Mouse (Mus musculus) forebrain, embryonic 12.5 days (tissue): ENCODE results near the gene Cirbp. TPM values are rescaled to one million over a fixed set of nuclear protein-coding genes. Genes with fewer than 3 reads are reported as not detected.

Experiments
- ATAC-seq: fragments of 200-750 bp; cut with Nextera tagmentation; 2 replicates; pipeline ENCODE4 v1.8.0; 2017; ENCODE audit warnings: moderate TSS enrichment; ENCODE audit not compliant: low FRiP score
- H3K27ac ChIP-seq: fragments of 300-500 bp; sonication (generic); 2 replicates; pipeline ENCODE4 v1.5.1; 2016; ENCODE audit warnings: mild to moderate bottlenecking
- H3K27me3 ChIP-seq: fragments of 300-500 bp; sonication (generic); 2 replicates; pipeline ENCODE4 v1.6.1; 2016; ENCODE audit warnings: mild to moderate bottlenecking
- H3K36me3 ChIP-seq: fragments of 300-500 bp; sonication (generic); replicated peaks from 2 replicates; pipeline ENCODE4 v1.6.1; 2016; ENCODE audit warnings: mild to moderate bottlenecking
- H3K4me1 ChIP-seq: fragments of 300-500 bp; sonication (generic); 2 replicates; pipeline ENCODE4 v1.6.1; 2016
- H3K4me2 ChIP-seq: fragments of 300-500 bp; sonication (generic); 2 replicates; pipeline ENCODE4 v1.6.1; 2016; ENCODE audit warnings: mild to moderate bottlenecking, moderate library complexity
- H3K4me3 ChIP-seq: fragments of 300-500 bp; sonication (generic); replicated peaks from 2 replicates; pipeline ENCODE4 v1.5.1; 2016; ENCODE audit warnings: mild to moderate bottlenecking
- H3K9ac ChIP-seq: fragments of 300-500 bp; sonication (generic); 2 replicates; pipeline ENCODE4 v1.6.1; 2016; ENCODE audit warnings: mild to moderate bottlenecking
- H3K9me3 ChIP-seq: fragments of 300-500 bp; sonication (generic); 2 replicates; pipeline ENCODE4 v1.6.1; 2016
- WGBS: fragments of 180-500 bp; shearing (Covaris S2); methylation state at CpG from one replicate; pipeline ENCODE4 v1.1.7; 2016; 5-methylcytosine and 5-hydroxymethylcytosine counted together
- polyA plus RNA-seq: library from polyadenylated mRNA; unstranded; fragments of >200 nt; fragmentation: Nextera tagmentation; extraction: Ambion mirVana; gene quantifications from 2 replicates; pipeline ENCODE4 v1.2.1, GENCODE M21; 2016

Cirbp gene
- polyA plus RNA-seq, 1 experiment from 2014 or later = 240 TPM

DNA sequence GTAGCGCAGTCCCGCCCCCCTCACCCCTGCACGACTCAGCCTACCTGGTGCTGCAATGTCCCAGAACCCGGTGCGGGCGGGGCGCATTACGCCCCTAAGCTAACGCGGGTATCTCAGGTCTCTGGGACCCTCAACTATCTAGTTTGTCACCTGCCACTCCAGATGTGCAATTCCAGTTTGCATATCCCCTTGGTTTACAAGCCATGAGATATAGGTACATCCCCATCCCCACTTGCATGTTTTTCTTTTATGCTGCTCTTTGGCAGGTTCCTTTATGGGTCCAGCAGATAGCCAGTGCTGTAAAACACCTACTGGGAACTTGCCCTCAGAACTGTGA lies 26.4 kb upstream of the Cirbp start:
- H3K27ac ChIP-seq = peak overlapping the region; percentile 90
- H3K4me1 ChIP-seq = peaks cover 70% of the 10 kb centered on the region
- peak overlapping the region; percentile 72 for H3K4me3 ChIP-seq
- peak overlapping the region; percentile 95 for H3K4me2 ChIP-seq
- WGBS = 0% methylated on average over 9 of the region's 10 CpGs
- peaks cover 45% of the 10 kb centered on the region for H3K27me3 ChIP-seq
- peaks cover 31% of the 10 kb centered on the region for H3K36me3 ChIP-seq
- no peak for ATAC-seq
- no peaks in the 10 kb centered on the region for H3K9me3 ChIP-seq
- H3K9ac ChIP-seq = peak overlapping the region; percentile 91

DNA sequence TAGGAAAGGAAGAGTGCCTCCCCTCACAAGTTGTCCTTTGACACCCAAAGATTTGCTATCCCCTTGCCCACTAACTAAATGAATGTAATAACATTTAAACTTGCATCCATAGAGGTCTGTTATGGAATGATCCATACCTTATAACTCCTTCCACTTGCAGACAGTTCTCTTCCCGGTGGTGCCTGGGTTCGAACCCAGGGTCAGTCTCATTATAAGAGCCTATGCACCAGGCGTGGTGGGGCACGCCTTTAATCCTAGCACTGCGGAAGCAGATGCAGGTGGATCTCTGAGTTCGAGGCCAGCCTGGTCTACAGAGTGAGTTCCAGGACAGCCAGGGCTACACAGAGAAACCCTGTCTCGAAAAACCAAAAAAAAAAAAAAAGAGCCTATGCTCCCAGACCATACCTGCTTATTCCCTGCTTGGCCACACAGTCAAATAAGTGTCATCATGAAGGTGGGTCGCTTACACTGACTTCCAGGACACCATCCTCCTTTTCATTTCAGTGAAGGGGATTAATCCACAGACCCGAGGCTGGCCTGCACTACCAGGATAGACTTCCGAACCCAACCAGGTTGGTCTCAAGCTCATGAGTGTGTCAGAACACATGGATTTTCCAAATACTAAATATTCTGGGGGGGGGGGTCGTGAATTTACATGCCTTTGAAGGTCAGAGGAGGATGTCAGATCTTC lies 25.7 kb upstream of the Cirbp start:
- ATAC-seq = no peak
- Histone ChIP-seq H3K4me2 (0 out of 2 replicates have a peak overlapping the region, but pooled peaks have one; percentile 89), H3K9me3 (no peaks in the 10 kb centered on the region), H3K27me3 (peaks cover 38% of the 10 kb centered on the region), H3K36me3 (peaks cover 31% of the 10 kb centered on the region), H3K9ac (0 out of 2 replicates have a peak overlapping the region, but pooled peaks have one; percentile 51), H3K4me1 (peaks cover 73% of the 10 kb centered on the region), H3K4me3 (peak overlapping the region; percentile 72; the same call in 1 of the 2 replicates), H3K27ac (no peak overlapping the region)
- 78% methylated on average over 11 of the region's 11 CpGs for WGBS

DNA sequence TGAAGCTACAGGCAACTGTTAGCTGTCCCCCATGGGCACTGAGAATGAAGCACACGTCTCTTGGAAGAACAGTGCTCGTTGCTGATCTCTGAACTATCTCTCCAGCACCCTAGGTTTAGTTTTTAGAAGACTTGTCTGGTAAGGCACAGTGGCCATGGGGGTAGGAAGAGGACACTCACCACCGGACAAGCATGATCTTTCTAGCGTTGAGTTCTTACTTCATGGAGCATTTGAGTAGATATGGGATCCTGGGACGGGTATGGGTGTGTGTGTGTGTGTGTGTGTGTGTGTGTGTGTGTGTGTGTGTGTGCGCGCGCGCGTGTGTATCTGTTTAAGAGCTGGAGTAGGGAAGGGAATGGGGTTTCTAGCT lies 25.1 kb upstream of the Cirbp start, which contains the start of gene Cbarp:
Gene Cbarp, minus strand, starts transcription at position 170 of the 370 bp plus-strand sequence.
- Histone ChIP-seq H3K27ac (peak within 1 kb of the TSS; percentile 90), H3K27me3 (peaks cover 33% of the 10 kb centered on the region), H3K9me3 (no peaks in the 10 kb centered on the region), H3K9ac (peak within 1 kb of the TSS; percentile 51), H3K36me3 (peaks cover 31% of the 10 kb centered on the region), H3K4me3 (peak within 1 kb of the TSS; percentile 72), H3K4me1 (peaks cover 78% of the 10 kb centered on the region), H3K4me2 (peak within 1 kb of the TSS; percentile 95)
- no peak for ATAC-seq
- 76% methylated on average over 10 of the region's 10 CpGs for WGBS

DNA sequence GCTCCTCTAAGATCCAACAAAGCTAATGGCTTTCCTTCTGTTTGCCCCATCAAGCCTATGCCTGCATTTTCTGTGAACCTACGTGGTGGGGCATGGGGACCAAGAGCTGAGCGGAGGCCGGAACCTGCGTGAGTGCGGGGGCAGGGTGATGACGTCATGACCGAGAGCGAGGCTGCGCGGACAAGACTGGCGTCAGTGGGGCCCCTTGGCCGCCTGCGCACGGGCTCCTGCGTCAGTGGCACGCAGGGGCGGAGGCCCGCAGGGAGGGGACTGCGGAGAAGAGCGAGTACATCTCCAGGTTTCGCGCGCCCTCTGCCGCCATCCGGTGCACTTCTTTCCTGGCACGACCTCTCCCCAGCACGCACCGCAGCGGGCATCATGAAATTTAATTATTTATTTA lies 24.5 kb upstream of the Cirbp start:
- H3K4me1 ChIP-seq = peaks cover 82% of the 10 kb centered on the region
- H3K4me2 ChIP-seq = peak overlapping the region; percentile 89
- H3K9me3 ChIP-seq = no peaks in the 10 kb centered on the region
- peak overlapping the region; percentile 65 for H3K4me3 ChIP-seq
- under 1% methylated on average over 29 of the region's 29 CpGs for WGBS
- H3K36me3 ChIP-seq = peaks cover 31% of the 10 kb centered on the region
- H3K9ac ChIP-seq = peak overlapping the region; percentile 51
- H3K27me3 ChIP-seq = peaks cover 27% of the 10 kb centered on the region
- peak overlapping the region; percentile 82 for H3K27ac ChIP-seq
- peak; percentile 51 for ATAC-seq

DNA sequence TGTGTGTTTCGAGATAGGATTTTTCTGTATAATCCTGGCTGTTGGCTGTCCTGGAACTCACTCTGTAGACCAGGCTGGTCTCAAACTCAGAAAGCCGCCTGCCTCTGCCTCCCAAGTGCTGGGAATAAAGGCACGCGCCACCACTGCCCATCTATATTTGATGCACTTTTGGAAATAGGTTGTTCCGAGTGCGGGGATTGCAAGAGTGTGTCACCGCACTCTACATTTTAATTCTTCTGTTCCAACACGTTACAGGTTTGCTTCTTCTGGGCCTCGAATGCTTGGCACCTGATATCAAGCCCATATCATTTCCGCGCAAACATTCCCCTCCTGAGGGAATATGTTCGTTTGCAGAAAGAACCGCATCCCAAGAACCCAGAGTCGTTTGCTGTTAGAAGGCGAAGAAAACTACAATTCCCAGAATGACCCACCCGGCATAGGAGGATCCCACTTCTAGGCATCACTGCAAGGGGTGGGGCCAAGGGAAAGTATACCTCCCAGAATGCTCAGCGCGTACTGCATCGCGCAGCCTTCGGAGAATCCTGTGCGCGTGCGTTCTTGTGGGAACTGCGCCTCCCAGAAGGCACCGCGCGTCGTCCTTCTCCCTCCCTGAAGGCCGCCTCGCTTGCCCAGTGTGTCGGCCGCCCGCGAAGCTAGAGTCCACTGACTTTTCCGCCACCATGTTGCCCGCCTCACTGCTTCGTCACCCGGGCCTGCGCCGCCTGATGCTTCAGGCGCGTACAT lies 23.8 kb upstream of the Cirbp start:
- peak overlapping the region; percentile 81 for H3K9ac ChIP-seq
- H3K4me1 ChIP-seq = peaks cover 81% of the 10 kb centered on the region
- 1% methylated on average over 43 of the region's 43 CpGs for WGBS
- peak overlapping the region; percentile 82 for H3K27ac ChIP-seq
- no peaks in the 10 kb centered on the region for H3K9me3 ChIP-seq
- H3K4me2 ChIP-seq = peak overlapping the region; percentile 89
- H3K36me3 ChIP-seq = peaks cover 34% of the 10 kb centered on the region
- peak overlapping the region; percentile 65 for H3K4me3 ChIP-seq
- peaks cover 20% of the 10 kb centered on the region for H3K27me3 ChIP-seq
- ATAC-seq = peak; percentile 83

DNA sequence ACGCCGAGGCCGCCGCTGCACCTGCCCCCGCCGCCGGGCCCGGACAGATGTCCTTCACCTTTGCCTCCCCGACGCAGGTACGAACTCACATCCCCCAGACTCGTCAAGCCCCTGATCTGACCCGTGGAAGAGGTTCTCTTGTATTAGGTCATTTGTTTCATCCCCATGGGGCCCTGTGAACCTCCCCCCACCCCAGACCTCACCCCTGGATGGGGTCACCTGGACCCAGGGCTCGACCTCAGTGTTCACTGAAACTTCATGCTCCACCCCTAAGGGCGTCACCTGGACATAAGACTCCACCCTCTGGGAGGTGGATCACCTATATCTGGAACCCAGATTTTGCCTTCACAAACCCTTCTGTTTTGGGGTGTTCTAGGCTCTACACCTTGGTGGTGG lies 23.3 kb upstream of the Cirbp start:
- ATAC-seq = no peak
- H3K4me2 ChIP-seq = peak overlapping the region; percentile 89
- WGBS = under 1% methylated on average over 15 of the region's 15 CpGs
- no peaks in the 10 kb centered on the region for H3K9me3 ChIP-seq
- H3K9ac ChIP-seq = peak overlapping the region; percentile 81
- H3K27ac ChIP-seq = peak overlapping the region; percentile 75
- peaks cover 34% of the 10 kb centered on the region for H3K36me3 ChIP-seq
- H3K4me3 ChIP-seq = peak overlapping the region; percentile 65
- H3K4me1 ChIP-seq = peaks cover 81% of the 10 kb centered on the region
- H3K27me3 ChIP-seq = peaks cover 15% of the 10 kb centered on the region; the same call in 1 of the 2 replicates

DNA sequence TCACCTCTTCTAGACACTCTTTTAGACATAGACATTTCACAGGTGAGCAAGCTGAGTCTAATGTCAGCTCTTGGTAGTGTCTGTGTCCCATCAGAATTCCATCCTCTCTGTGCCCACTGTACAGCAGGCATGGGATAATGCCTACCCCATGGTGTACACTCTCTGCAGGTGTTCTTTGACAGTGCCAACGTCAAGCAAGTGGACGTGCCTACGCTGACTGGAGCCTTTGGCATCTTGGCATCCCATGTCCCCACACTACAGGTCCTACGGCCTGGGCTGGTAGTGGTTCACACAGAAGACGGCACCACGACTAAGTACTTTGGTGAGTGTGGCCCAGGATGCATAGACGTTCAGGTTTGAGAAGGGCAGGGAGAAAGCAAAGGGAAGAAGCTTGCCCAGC lies 22.1 kb upstream of the Cirbp start:
- H3K4me1 ChIP-seq = peaks cover 76% of the 10 kb centered on the region
- 92% methylated on average over 7 of the region's 7 CpGs for WGBS
- H3K36me3 ChIP-seq = peaks cover 34% of the 10 kb centered on the region
- ATAC-seq = no peak
- H3K9me3 ChIP-seq = no peaks in the 10 kb centered on the region
- H3K4me3 ChIP-seq = 0 out of 2 replicates have a peak overlapping the region, but pooled peaks have one; percentile 10
- H3K27ac ChIP-seq = no peak overlapping the region
- H3K4me2 ChIP-seq = 0 out of 2 replicates have a peak overlapping the region, but pooled peaks have one; percentile 89
- H3K27me3 ChIP-seq = peaks cover 7% of the 10 kb centered on the region; the same call in 1 of the 2 replicates
- no peak overlapping the region for H3K9ac ChIP-seq

DNA sequence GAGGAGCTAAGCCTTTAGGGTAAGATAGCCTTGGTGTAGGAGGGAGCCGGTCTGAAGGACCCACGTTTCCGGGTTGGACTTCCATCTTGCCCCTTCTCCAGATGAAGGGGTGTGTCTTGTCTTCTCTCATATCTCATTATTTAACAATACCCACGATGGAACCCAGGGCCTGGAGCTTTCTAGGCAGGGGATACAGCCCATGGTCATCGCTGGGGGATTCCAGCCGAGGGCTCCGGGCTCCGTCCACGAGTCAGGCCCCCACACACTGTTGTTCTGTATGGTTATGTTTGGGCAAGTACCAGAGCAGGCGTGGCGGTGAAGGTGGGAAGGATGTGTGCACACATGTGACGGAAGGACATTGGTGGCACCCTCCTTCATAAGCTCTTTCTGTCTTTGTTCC lies 21.6 kb upstream of the Cirbp start:
- H3K9me3 ChIP-seq = no peaks in the 10 kb centered on the region
- peaks cover 7% of the 10 kb centered on the region; the same call in 1 of the 2 replicates for H3K27me3 ChIP-seq
- H3K27ac ChIP-seq = no peak overlapping the region
- H3K9ac ChIP-seq = no peak overlapping the region
- 91% methylated on average over 12 of the region's 12 CpGs for WGBS
- H3K4me3 ChIP-seq = peak overlapping the region; percentile 10; the same call in 1 of the 2 replicates
- no peak for ATAC-seq
- H3K4me2 ChIP-seq = no peak overlapping the region
- H3K4me1 ChIP-seq = peaks cover 73% of the 10 kb centered on the region
- H3K36me3 ChIP-seq = peaks cover 34% of the 10 kb centered on the region

DNA sequence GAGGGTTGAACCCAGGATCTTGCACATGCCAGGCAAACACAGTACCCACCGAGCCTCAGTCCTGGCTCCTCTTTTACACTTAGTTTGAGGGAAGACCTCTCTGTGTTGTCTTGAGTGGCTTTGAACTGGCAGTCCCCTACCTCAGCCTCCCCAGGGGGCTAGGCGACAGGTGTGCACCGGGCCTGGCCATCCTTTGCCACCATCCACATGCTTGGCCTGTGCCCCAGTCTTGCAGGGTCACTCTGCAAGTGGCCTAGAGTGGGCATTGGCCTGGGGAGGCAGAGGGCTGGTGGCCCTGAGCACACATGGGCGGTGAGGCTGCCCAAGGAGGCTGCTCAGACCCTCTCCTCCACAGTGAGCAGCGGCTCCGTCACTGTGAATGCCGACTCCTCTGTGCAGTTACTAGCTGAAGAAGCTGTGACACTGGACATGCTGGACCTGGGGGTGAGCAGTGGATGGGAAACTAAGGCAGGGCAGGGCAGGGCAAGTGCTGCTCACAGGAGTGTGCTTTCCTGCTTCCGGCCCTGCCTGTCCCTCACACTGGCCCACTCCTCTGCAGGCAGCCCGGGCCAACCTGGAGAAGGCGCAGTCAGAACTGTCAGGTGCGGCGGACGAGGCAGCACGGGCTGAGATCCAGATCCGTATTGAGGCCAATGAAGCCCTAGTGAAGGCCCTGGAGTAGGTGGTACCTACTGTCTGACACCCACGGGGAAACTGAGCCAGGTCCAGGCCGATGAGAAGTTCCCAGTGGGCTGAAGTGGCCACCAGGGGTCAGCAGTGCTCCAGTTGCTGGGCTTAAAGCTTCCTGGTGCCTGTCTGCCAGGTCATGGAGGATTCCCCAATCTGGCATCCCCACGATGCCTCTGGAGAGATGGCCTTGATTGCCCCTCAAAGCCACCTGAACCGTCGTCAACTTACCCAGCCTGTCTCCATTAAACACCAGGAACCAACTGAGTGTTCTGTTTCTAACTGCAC lies 20.6 kb upstream of the Cirbp start:
- H3K4me3 ChIP-seq = peak overlapping the region; percentile 10; the same call in 1 of the 2 replicates
- no peaks in the 10 kb centered on the region for H3K9me3 ChIP-seq
- 76% methylated on average over 20 of the region's 20 CpGs for WGBS
- peaks cover 68% of the 10 kb centered on the region for H3K4me1 ChIP-seq
- H3K27me3 ChIP-seq = no peaks in the 10 kb centered on the region
- no peak overlapping the region for H3K4me2 ChIP-seq
- peak overlapping the region; percentile 43; the same call in 1 of the 2 replicates for H3K27ac ChIP-seq
- no peak for ATAC-seq
- H3K9ac ChIP-seq = peak overlapping the region; percentile 17; the same call in 1 of the 2 replicates
- peaks cover 38% of the 10 kb centered on the region for H3K36me3 ChIP-seq

DNA sequence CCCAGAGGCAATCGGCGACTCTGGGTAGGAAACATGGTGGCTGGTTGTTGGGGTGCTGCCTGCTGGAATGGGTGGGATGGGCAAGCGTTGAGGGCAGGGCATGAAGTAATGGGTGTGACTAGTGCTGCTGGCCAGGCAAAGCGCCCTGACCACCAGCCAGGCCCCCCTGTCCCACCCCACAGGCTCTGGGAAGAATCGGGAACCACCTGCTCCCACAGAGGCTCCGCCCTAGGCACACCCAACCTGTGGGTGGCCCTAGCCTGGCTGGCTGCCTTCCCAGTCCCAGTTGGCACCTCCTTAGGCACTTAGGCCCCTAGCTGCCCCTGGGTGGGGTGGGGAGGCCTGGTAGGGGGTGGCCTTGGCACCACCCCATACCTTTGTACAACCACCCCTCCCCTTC lies 19.9 kb upstream of the Cirbp start:
- H3K9ac ChIP-seq = no peak overlapping the region; the same call in 1 of the 2 replicates
- no peaks in the 10 kb centered on the region for H3K27me3 ChIP-seq
- WGBS = 90% methylated on average over 6 of the region's 6 CpGs
- H3K4me2 ChIP-seq = no peak overlapping the region
- peaks cover 63% of the 10 kb centered on the region for H3K4me1 ChIP-seq
- H3K4me3 ChIP-seq = no peak overlapping the region
- no peaks in the 10 kb centered on the region for H3K9me3 ChIP-seq
- no peak for ATAC-seq
- peaks cover 38% of the 10 kb centered on the region for H3K36me3 ChIP-seq
- peak overlapping the region; percentile 19; the same call in 1 of the 2 replicates for H3K27ac ChIP-seq

DNA sequence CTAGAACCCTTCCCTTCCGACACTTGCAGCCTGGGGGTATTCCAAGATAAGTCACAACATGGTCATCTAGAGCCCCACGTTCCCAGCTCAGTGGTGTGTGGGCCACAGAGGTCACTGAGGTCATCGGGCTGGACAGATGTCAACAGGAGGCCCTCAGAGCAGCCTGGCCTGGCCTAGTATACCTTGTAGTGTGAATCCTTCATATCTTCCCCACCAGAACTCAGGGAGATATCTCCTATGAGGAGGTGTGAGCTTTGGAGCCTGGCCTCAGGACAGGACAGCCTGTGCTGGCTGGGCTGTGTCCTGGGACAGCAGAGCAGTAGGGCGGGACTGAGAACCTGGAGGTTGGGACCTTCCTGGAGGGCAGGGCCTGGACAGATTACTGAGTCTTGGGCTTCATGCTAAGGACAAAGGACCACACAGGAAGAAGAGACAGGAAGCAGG lies 19.2 kb upstream of the Cirbp start:
- Histone ChIP-seq H3K9ac (no peak overlapping the region), H3K4me1 (peaks cover 57% of the 10 kb centered on the region), H3K27ac (peak overlapping the region; percentile 100; the same call in 1 of the 2 replicates), H3K4me3 (no peak overlapping the region), H3K9me3 (no peaks in the 10 kb centered on the region), H3K27me3 (no peaks in the 10 kb centered on the region), H3K36me3 (peaks cover 43% of the 10 kb centered on the region), H3K4me2 (no peak overlapping the region)
- ATAC-seq = no peak
- 84% methylated on average over 4 of the region's 4 CpGs for WGBS
